Mouse (Mus musculus) urinary bladder, adult 18-20 months (tissue): Measurements from ENCODE around the gene Kyat1.
"Not testable (repeated sequence)": the region's sequence is repeated elsewhere in the genome, so short reads cannot be mapped to it uniquely, and the experiment has no call there.

ENCODE experiments used
- DNase-seq, 2 experiments: peaks; one replicate each; pipeline ENCODE4 v3.0.0; 2022; ENCODE audit warnings: low spot score in 2 of 2, mixed read lengths in 2 of 2

Gene Kyat1

GRCm38 (mm10) chr2:30173541-30174240 lies 32.0 kb downstream of the Kyat1 start:
- DNase-seq, result no peak

- no peak for DNase-seq
Measured at GRCm38 (mm10) chr2:30171997-30172382, 33.7 kb downstream of the Kyat1 start.

GRCm38 (mm10) chr2:30171371-30171996 lies 34.2 kb downstream of the Kyat1 start, which contains the start of gene Endog:
Endog (plus strand) TSS chr2:30171493.
- peak; percentile 76 to 80 for DNase-seq

GRCm38 (mm10) chr2:30166677-30167076 lies 39.0 kb downstream of the Kyat1 start:
- DNase-seq, result no peak

GRCm38 (mm10) chr2:30164340-30164932 lies 41.2 kb downstream of the Kyat1 start:
- no peak for DNase-seq

- DNase-seq, result no peak
Measured at GRCm38 (mm10) chr2:30161809-30162208, 43.8 kb downstream of the Kyat1 start.

GRCm38 (mm10) chr2:30159871-30160270 lies 45.8 kb downstream of the Kyat1 start:
- not testable (repeated sequence) for DNase-seq

- DNase-seq, result no peak
Measured at GRCm38 (mm10) chr2:30152616-30153015, 53.0 kb downstream of the Kyat1 start.

- no peak for DNase-seq
Measured at GRCm38 (mm10) chr2:30151840-30152239, 53.8 kb downstream of the Kyat1 start.

GRCm38 (mm10) chr2:30147466-30147865 lies 58.2 kb downstream of the Kyat1 start:
- peak in 1 of 2 experiments; percentile 39 for DNase-seq

GRCm38 (mm10) chr2:30144436-30144835 lies 61.2 kb downstream of the Kyat1 start:
- DNase-seq, result no peak

- DNase-seq, result not testable (repeated sequence)
Measured at GRCm38 (mm10) chr2:30140021-30140420, 65.6 kb downstream of the Kyat1 start.

- no peak for DNase-seq
Measured at GRCm38 (mm10) chr2:30136458-30136857, 69.2 kb downstream of the Kyat1 start.
